Mouse (Mus musculus): Measurements from ENCODE around the gene Etv4.

GRCm38 (mm10) chr11:101806741-101807140 is 21.6 kb upstream of the Etv4 start:
- TF ChIP-seq CTCF (IDR thresholded peaks at IDR 0.05), result no peak
- no peak for TF ChIP-seq POLR2A (IDR thresholded peaks at IDR 0.05; ENCODE audit: insufficient read depth, low read depth, low read length)

All from heart, adult 2 months (tissue).